Mouse (Mus musculus): ENCODE data around the gene Axin2.

GRCm38 (mm10) chr11:108891111-108891870 is 28.9 kb upstream of the Axin2 start:
- TF ChIP-seq IRF4 (IDR thresholded peaks at IDR 0.05; ENCODE audit: low read depth, low read length) = no peak
- TF ChIP-seq CTCF (conservative IDR thresholded peaks at IDR 0.05 in 1 of 2, IDR thresholded peaks at IDR 0.05 in 1 of 2; ENCODE audit: low read depth in 2 of 2, low read length in 2 of 2) = no peak
- TF ChIP-seq POLR2A (IDR thresholded peaks at IDR 0.05; ENCODE audit: low read depth, low read length) = no peak
- TF ChIP-seq ZNF384 (IDR thresholded peaks at IDR 0.05; ENCODE audit: low read depth, low read length) = no peak
- TF ChIP-seq ZKSCAN1 (IDR thresholded peaks at IDR 0.05; ENCODE audit: borderline replicate concordance, low read depth, low read length) = no peak
- no peak for TF ChIP-seq EP300 (IDR thresholded peaks at IDR 0.05; ENCODE audit: low read length)
